Mouse (Mus musculus): Measurements from ENCODE around the gene Epb41l5. TPM values are rescaled to one million over a fixed set of nuclear protein-coding genes. Genes with fewer than 3 reads are reported as not detected.

Epb41l5 gene
- polyA plus RNA-seq, 1 experiment from 2014 or later: 18.4 TPM

DNA sequence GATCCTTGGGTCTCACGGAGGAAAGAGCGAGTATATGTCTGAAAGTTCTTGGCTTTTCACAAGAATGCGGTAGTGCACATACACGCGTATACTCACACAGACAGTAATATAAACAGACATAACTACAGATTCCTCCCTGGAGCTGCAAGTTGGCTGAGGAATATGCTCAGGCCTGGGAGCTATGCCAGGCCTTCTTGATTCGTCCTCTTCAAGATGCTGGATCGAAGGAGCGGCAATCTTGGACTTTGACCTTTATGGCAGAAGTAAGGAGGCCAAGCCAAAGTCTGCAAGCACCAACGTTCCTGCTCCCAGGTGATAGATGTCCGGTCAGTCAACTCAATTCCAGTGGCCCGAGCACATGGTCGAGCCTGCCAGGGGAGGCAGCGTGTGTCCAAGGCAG is 117.9 kb downstream of the Epb41l5 start:
- H3K27ac ChIP-seq (ENCODE audit: low read depth, low read length): no peak overlapping the region
- WGBS: 93% methylated on average over 13 of the region's 13 CpGs
- no peak overlapping the region for H3K4me2 ChIP-seq (ENCODE audit: low read length)
- no peak overlapping the region for H3K9ac ChIP-seq (ENCODE audit: low read depth, low read length)
- no peaks in the 10 kb centered on the region for H3K9me3 ChIP-seq (ENCODE audit: control insufficient read depth, low read length)
- peaks cover 7% of the 10 kb centered on the region for H3K4me1 ChIP-seq (ENCODE audit: control insufficient read depth, insufficient read depth, low read depth, low read length)
- no peaks in the 10 kb centered on the region for H3K27me3 ChIP-seq (replicated peaks; ENCODE audit: control insufficient read depth, insufficient read depth, low read length)
- H3K4me3 ChIP-seq (ENCODE audit: low read length): no peak overlapping the region
- peaks cover 13% of the 10 kb centered on the region for H3K36me3 ChIP-seq (ENCODE audit: control insufficient read depth, insufficient read depth, low read length)
- no peak for ATAC-seq

GRCm38 (mm10) chr1:119525689-119526591 is 122.9 kb downstream of the Epb41l5 start, which contains the start of gene Tmem185b:
Gene Tmem185b (plus strand): TSS chr1:119526160.
- Histone ChIP-seq H3K4me1 (ENCODE audit: control insufficient read depth, insufficient read depth, low read depth, low read length) (peaks cover 19% of the 10 kb centered on the region), H3K9ac (ENCODE audit: low read depth, low read length) (peak within 1 kb of the TSS; percentile 85), H3K36me3 (ENCODE audit: control insufficient read depth, insufficient read depth, low read length) (peaks cover 13% of the 10 kb centered on the region), H3K4me3 (ENCODE audit: low read length) (peak within 1 kb of the TSS; percentile 71), H3K4me2 (ENCODE audit: low read length) (peak within 1 kb of the TSS; percentile 93), H3K27me3 (replicated peaks; ENCODE audit: control insufficient read depth, insufficient read depth, low read length) (no peaks in the 10 kb centered on the region), H3K9me3 (ENCODE audit: control insufficient read depth, low read length) (no peaks in the 10 kb centered on the region), H3K27ac (ENCODE audit: low read depth, low read length) (peak within 1 kb of the TSS; percentile 85)
- under 1% methylated on average over 68 of the region's 82 CpGs for WGBS
- peak; percentile 97 for ATAC-seq

GRCm38 (mm10) chr1:119525004-119525444 is 123.8 kb downstream of the Epb41l5 start:
- Histone ChIP-seq H3K27ac (ENCODE audit: low read depth, low read length) (no peak overlapping the region), H3K4me1 (ENCODE audit: control insufficient read depth, insufficient read depth, low read depth, low read length) (peaks cover 19% of the 10 kb centered on the region), H3K27me3 (replicated peaks; ENCODE audit: control insufficient read depth, insufficient read depth, low read length) (no peaks in the 10 kb centered on the region), H3K4me2 (ENCODE audit: low read length) (peak overlapping the region; percentile 93), H3K4me3 (ENCODE audit: low read length) (peak overlapping the region; percentile 71), H3K9me3 (ENCODE audit: control insufficient read depth, low read length) (no peaks in the 10 kb centered on the region), H3K9ac (ENCODE audit: low read depth, low read length) (peak overlapping the region; percentile 85), H3K36me3 (ENCODE audit: control insufficient read depth, insufficient read depth, low read length) (peaks cover 13% of the 10 kb centered on the region)
- WGBS: 9% methylated on average over 5 of the region's 5 CpGs
- ATAC-seq: no peak

DNA sequence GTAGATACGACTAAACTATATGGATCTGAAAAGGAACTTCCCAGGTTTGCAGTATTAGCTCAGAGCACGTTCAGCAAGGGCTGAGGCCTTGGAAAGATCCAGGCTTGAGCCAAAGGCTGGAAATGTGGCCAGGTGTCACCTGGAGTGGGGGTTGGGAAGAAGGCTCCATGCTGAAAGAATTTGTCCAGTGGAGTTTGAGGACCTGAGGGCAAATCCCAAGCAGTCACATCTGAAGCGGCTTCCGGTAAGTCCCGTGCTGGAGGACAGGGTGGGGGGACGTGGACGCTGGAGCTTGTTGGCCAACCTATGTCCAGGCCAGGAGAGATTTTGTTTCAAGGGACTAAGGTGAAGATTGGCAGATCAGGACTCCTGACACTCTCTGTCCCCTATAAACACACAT is 125.0 kb downstream of the Epb41l5 start:
- ATAC-seq: no peak
- 93% methylated on average over 7 of the region's 7 CpGs for WGBS
- H3K9me3 ChIP-seq (ENCODE audit: control insufficient read depth, low read length): no peaks in the 10 kb centered on the region

GRCm38 (mm10) chr1:119523369-119523768 is 125.4 kb downstream of the Epb41l5 start:
- WGBS: 80% methylated on average over 7 of the region's 7 CpGs
- Histone ChIP-seq H3K4me1 (ENCODE audit: control insufficient read depth, insufficient read depth, low read depth, low read length) (peaks cover 19% of the 10 kb centered on the region), H3K9ac (ENCODE audit: low read depth, low read length) (no peak overlapping the region), H3K27ac (ENCODE audit: low read depth, low read length) (no peak overlapping the region), H3K36me3 (ENCODE audit: control insufficient read depth, insufficient read depth, low read length) (peaks cover 4% of the 10 kb centered on the region), H3K4me3 (ENCODE audit: low read length) (no peak overlapping the region), H3K27me3 (replicated peaks; ENCODE audit: control insufficient read depth, insufficient read depth, low read length) (no peaks in the 10 kb centered on the region), H3K4me2 (ENCODE audit: low read length) (no peak overlapping the region), H3K9me3 (ENCODE audit: control insufficient read depth, low read length) (no peaks in the 10 kb centered on the region)
- no peak for ATAC-seq

More for the DNA sequence above, 125.0 kb downstream of the Epb41l5 start:
- no peak overlapping the region for H3K27ac ChIP-seq (ENCODE audit: low read depth, low read length)
- peaks cover 19% of the 10 kb centered on the region for H3K4me1 ChIP-seq (ENCODE audit: control insufficient read depth, insufficient read depth, low read depth, low read length)
- no peaks in the 10 kb centered on the region for H3K27me3 ChIP-seq (replicated peaks; ENCODE audit: control insufficient read depth, insufficient read depth, low read length)
- H3K4me2 ChIP-seq (ENCODE audit: low read length): no peak overlapping the region
- no peak overlapping the region for H3K9ac ChIP-seq (ENCODE audit: low read depth, low read length)
- peaks cover 8% of the 10 kb centered on the region for H3K36me3 ChIP-seq (ENCODE audit: control insufficient read depth, insufficient read depth, low read length)
- H3K4me3 ChIP-seq (ENCODE audit: low read length): no peak overlapping the region

- peaks cover 4% of the 10 kb centered on the region for H3K36me3 ChIP-seq (ENCODE audit: control insufficient read depth, insufficient read depth, low read length)
- H3K9ac ChIP-seq (ENCODE audit: low read depth, low read length): no peak overlapping the region
- H3K27me3 ChIP-seq (replicated peaks; ENCODE audit: control insufficient read depth, insufficient read depth, low read length): no peaks in the 10 kb centered on the region
- WGBS: 81% methylated on average over 4 of the region's 4 CpGs
- no peak overlapping the region for H3K4me3 ChIP-seq (ENCODE audit: low read length)
- ATAC-seq: no peak
- no peak overlapping the region for H3K4me2 ChIP-seq (ENCODE audit: low read length)
- peaks cover 19% of the 10 kb centered on the region for H3K4me1 ChIP-seq (ENCODE audit: control insufficient read depth, insufficient read depth, low read depth, low read length)
- H3K27ac ChIP-seq (ENCODE audit: low read depth, low read length): no peak overlapping the region
- H3K9me3 ChIP-seq (ENCODE audit: control insufficient read depth, low read length): no peaks in the 10 kb centered on the region
Observed at GRCm38 (mm10) chr1:119522726-119523125, 126.1 kb downstream of the Epb41l5 start.

DNA sequence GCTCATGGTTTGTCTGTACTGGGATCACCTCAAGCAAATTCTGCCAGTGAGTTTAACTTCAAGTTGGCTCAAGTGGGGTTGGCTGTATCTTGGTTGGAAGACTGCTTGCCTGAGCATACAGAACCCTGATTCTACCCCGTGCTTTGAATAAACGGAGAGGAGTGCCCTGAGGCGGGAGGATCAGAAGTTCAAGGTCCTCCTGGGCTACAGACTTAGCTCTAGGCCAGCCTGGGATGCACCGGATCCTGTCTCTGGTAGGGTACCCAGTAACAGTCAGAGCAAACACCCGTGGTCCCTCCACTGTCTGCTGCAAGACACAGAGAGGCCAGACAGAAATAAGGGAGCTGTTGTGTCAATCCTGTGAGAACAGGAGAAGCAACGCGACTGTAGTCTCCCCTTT is 127.1 kb downstream of the Epb41l5 start:
- Histone ChIP-seq H3K9ac (ENCODE audit: low read depth, low read length) (no peak overlapping the region), H3K27me3 (replicated peaks; ENCODE audit: control insufficient read depth, insufficient read depth, low read length) (no peaks in the 10 kb centered on the region), H3K4me2 (ENCODE audit: low read length) (no peak overlapping the region), H3K9me3 (ENCODE audit: control insufficient read depth, low read length) (no peaks in the 10 kb centered on the region), H3K27ac (ENCODE audit: low read depth, low read length) (no peak overlapping the region), H3K4me1 (ENCODE audit: control insufficient read depth, insufficient read depth, low read depth, low read length) (peaks cover 15% of the 10 kb centered on the region), H3K36me3 (ENCODE audit: control insufficient read depth, insufficient read depth, low read length) (no peaks in the 10 kb centered on the region), H3K4me3 (ENCODE audit: low read length) (no peak overlapping the region)
- no peak for ATAC-seq
- 89% methylated on average over 7 of the region's 7 CpGs for WGBS

GRCm38 (mm10) chr1:119521029-119521428 is 127.8 kb downstream of the Epb41l5 start:
- H3K27me3 ChIP-seq (replicated peaks; ENCODE audit: control insufficient read depth, insufficient read depth, low read length): no peaks in the 10 kb centered on the region
- ATAC-seq: no peak
- H3K9ac ChIP-seq (ENCODE audit: low read depth, low read length): no peak overlapping the region
- no peak overlapping the region for H3K27ac ChIP-seq (ENCODE audit: low read depth, low read length)
- H3K36me3 ChIP-seq (ENCODE audit: control insufficient read depth, insufficient read depth, low read length): no peaks in the 10 kb centered on the region
- peaks cover 11% of the 10 kb centered on the region for H3K4me1 ChIP-seq (ENCODE audit: control insufficient read depth, insufficient read depth, low read depth, low read length)
- H3K4me3 ChIP-seq (ENCODE audit: low read length): no peak overlapping the region
- H3K9me3 ChIP-seq (ENCODE audit: control insufficient read depth, low read length): no peaks in the 10 kb centered on the region
- no peak overlapping the region for H3K4me2 ChIP-seq (ENCODE audit: low read length)
- WGBS: 27% methylated on average over 2 of the region's 2 CpGs

DNA sequence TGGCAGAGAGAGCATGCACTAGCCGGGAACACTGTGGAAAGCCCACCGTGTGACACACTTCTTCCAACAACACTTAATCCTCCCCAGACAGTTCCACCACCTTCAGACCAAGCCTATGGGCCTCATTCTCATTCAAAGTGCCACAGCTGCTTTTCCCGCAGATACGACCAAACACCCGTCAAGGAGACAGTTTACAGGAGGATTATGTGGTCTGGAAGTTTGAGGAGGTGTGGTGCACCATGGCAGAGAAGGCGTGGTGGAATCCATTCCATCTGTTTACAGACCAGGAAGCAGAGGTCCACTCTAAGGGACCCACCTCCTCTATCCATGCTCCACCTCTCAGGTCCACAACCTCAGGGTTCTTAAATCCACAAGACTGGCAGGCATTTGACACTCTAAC is 129.5 kb downstream of the Epb41l5 start:
- Histone ChIP-seq H3K9ac (ENCODE audit: low read depth, low read length) (no peak overlapping the region), H3K9me3 (ENCODE audit: control insufficient read depth, low read length) (no peaks in the 10 kb centered on the region), H3K4me2 (ENCODE audit: low read length) (no peak overlapping the region), H3K36me3 (ENCODE audit: control insufficient read depth, insufficient read depth, low read length) (no peaks in the 10 kb centered on the region), H3K4me3 (ENCODE audit: low read length) (no peak overlapping the region), H3K4me1 (ENCODE audit: control insufficient read depth, insufficient read depth, low read depth, low read length) (peaks cover 1% of the 10 kb centered on the region; the same call in 1 of the 2 replicates), H3K27ac (ENCODE audit: low read depth, low read length) (no peak overlapping the region), H3K27me3 (replicated peaks; ENCODE audit: control insufficient read depth, insufficient read depth, low read length) (no peaks in the 10 kb centered on the region)
- no peak for ATAC-seq
- WGBS: 89% methylated on average over 6 of the region's 6 CpGs

All from hindbrain, embryonic 16.5 days (tissue).